31 mouse cellular contexts compared by ENCODE assay signal in genomic region chr6:86144986-86145385, GRCm38 (mm10). TPM values are rescaled to one million over a fixed set of nuclear protein-coding genes. Genes with fewer than 3 reads are reported as not detected.
"Had no signal": no experiment of that assay in that cellular context is flagged by ENCODE, and none has a peak within 500 bp of the region (broad histone marks: within the 10 kb centered on the region; RNA-seq: fewer than 3 reads in every experiment).

No protein-coding gene starts in this region.

- H3K9me3 ChIP-seq: limb, embryonic 10.5 days; limb, embryonic 12.5 days; limb, embryonic 15.5 days; liver, embryonic 15.5 days; lung, embryonic 15.5 days; midbrain, embryonic 10.5 days; midbrain, embryonic 12.5 days; midbrain, embryonic 13.5 days; midbrain, embryonic 15.5 days; neural tube, embryonic 12.5 days had no signal

- H3K27ac ChIP-seq: limb, embryonic 10.5 days; limb, embryonic 12.5 days; limb, embryonic 13.5 days; limb, embryonic 15.5 days; liver, embryonic 13.5 days; liver, embryonic 14.5 days; liver, embryonic 15.5 days; lung, embryonic 15.5 days; macrophage; midbrain, embryonic 10.5 days; midbrain, embryonic 12.5 days; midbrain, embryonic 13.5 days; midbrain, embryonic 15.5 days; neural tube, embryonic 12.5 days had no signal

- DNase-seq: left cerebral cortex, postnatal 4 days; liver; liver, embryonic 13.5 days; liver, postnatal 0 days; lung, adult 18-20 months; lung, adult 2 months; lung, embryonic 14.5 days; lung, postnatal 10 days; lung, postnatal 14 days; lung, postnatal 36 days; midbrain, embryonic 14.5 days had no signal

- ATAC-seq: liver, postnatal 0 days; lung, postnatal 0 days; midbrain, embryonic 13.5 days; midbrain, embryonic 15.5 days; midbrain, embryonic 16.5 days had no signal

- H3K4me1 ChIP-seq: limb, embryonic 10.5 days; limb, embryonic 15.5 days; liver, embryonic 15.5 days; lung, embryonic 15.5 days; midbrain, embryonic 10.5 days; midbrain, embryonic 12.5 days; neural tube, embryonic 12.5 days had no signal

- H3K4me2 ChIP-seq: limb, embryonic 12.5 days; limb, embryonic 13.5 days; limb, embryonic 15.5 days; liver, embryonic 11.5 days; liver, embryonic 13.5 days; liver, embryonic 15.5 days; lung, embryonic 14.5 days; lung, embryonic 15.5 days; midbrain, embryonic 11.5 days; midbrain, embryonic 12.5 days; midbrain, embryonic 13.5 days; midbrain, embryonic 15.5 days; neural tube, embryonic 12.5 days had no signal

- H3K36me3 ChIP-seq: limb, embryonic 10.5 days; limb, embryonic 12.5 days; limb, embryonic 13.5 days; limb, embryonic 15.5 days; liver, embryonic 13.5 days; liver, embryonic 15.5 days; lung, embryonic 15.5 days; midbrain, embryonic 10.5 days; midbrain, embryonic 12.5 days; midbrain, embryonic 13.5 days; midbrain, embryonic 15.5 days; neural tube, embryonic 12.5 days had no signal

- H3K9ac ChIP-seq: limb, embryonic 12.5 days; limb, embryonic 13.5 days; limb, embryonic 15.5 days; liver, embryonic 13.5 days; liver, embryonic 14.5 days; liver, embryonic 15.5 days; liver, postnatal 0 days; lung, embryonic 14.5 days; lung, embryonic 15.5 days; midbrain, embryonic 12.5 days; midbrain, embryonic 13.5 days; midbrain, embryonic 15.5 days; neural tube, embryonic 12.5 days had no signal

- H3K27me3 ChIP-seq: limb, embryonic 12.5 days; limb, embryonic 13.5 days; limb, embryonic 15.5 days; liver, embryonic 13.5 days; liver, embryonic 15.5 days; lung, embryonic 15.5 days; midbrain, embryonic 12.5 days; midbrain, embryonic 13.5 days; midbrain, embryonic 15.5 days; neural tube, embryonic 12.5 days had no signal

- H3K4me3 ChIP-seq: limb, embryonic 10.5 days; limb, embryonic 12.5 days; limb, embryonic 13.5 days; limb, embryonic 15.5 days; liver, embryonic 13.5 days; liver, embryonic 15.5 days; lung, embryonic 15.5 days; midbrain, embryonic 10.5 days; midbrain, embryonic 12.5 days; midbrain, embryonic 13.5 days; midbrain, embryonic 15.5 days; myocyte; neural tube, embryonic 12.5 days had no signal

RNA-seq across cellular contexts. Expression of gene Tgfa, which starts 50.0 kb away (rescaled TPM):
- total RNA-seq: megakaryocyte, adult 5-6 weeks; monocyte, adult 5-6 weeks had no signal
- polyA plus RNA-seq: macrophage had no signal
